Mouse (Mus musculus): ENCODE data around the gene Fam192a. TPM values are rescaled to one million over a fixed set of nuclear protein-coding genes. Genes with fewer than 3 reads are reported as not detected.

The Fam192a gene
- polyA plus RNA-seq, 1 experiment from 2014 or later: 81.0 TPM

DNA sequence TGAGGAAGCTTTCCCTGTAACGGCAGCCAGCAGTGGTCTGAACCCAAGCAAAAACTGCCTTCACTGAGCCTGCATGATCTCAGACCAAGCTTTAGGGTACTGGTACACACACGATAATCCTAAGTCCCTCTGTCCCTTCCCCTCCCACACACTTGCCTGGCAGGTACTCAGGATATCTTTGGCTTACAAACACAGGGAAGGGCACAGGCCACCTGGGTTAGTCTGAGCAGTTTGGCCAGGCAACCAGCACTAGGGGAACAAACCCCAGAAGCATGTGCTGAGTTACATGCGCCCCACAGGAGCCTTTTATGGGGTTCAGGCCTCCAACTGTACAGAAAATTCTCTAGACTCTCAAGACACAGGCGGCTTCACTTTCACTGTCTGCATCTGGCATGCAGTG lies 71.9 kb downstream of the Fam192a start:
- Histone ChIP-seq H3K27me3 (peaks cover 33% of the 10 kb centered on the region), H3K27ac (no peak overlapping the region), H3K36me3 (no peaks in the 10 kb centered on the region), H3K4me1 (peaks cover 10% of the 10 kb centered on the region), H3K4me2 (replicated peaks) (no peak overlapping the region), H3K9me3 (no peaks in the 10 kb centered on the region), H3K9ac (no peak overlapping the region), H3K4me3 (no peak overlapping the region)
- 65% methylated on average over 4 of the region's 4 CpGs for WGBS
- no peak for ATAC-seq (ENCODE audit: insufficient number of reproducible peaks, insufficient read depth, low FRiP score, low TSS enrichment)

GRCm38 (mm10) chr8:94528245-94528644 lies 73.6 kb downstream of the Fam192a start:
- 50% methylated on average over 4 of the region's 4 CpGs for WGBS

GRCm38 (mm10) chr8:94527178-94527577 lies 74.6 kb downstream of the Fam192a start:
- Histone ChIP-seq H3K27ac (no peak overlapping the region), H3K4me2 (replicated peaks) (no peak overlapping the region), H3K36me3 (no peaks in the 10 kb centered on the region), H3K4me1 (peaks cover 5% of the 10 kb centered on the region), H3K9me3 (no peaks in the 10 kb centered on the region), H3K27me3 (peaks cover 8% of the 10 kb centered on the region), H3K4me3 (no peak overlapping the region), H3K9ac (no peak overlapping the region)
- WGBS: 83% methylated on average over 7 of the region's 7 CpGs
- no peak for ATAC-seq (ENCODE audit: insufficient number of reproducible peaks, insufficient read depth, low FRiP score, low TSS enrichment)

More at GRCm38 (mm10) chr8:94528245-94528644, 73.6 kb downstream of the Fam192a start:
- no peak for ATAC-seq (ENCODE audit: insufficient number of reproducible peaks, insufficient read depth, low FRiP score, low TSS enrichment)
- H3K4me1 ChIP-seq: peaks cover 6% of the 10 kb centered on the region
- H3K9me3 ChIP-seq: no peaks in the 10 kb centered on the region
- H3K27me3 ChIP-seq: peaks cover 17% of the 10 kb centered on the region
- no peak overlapping the region for H3K9ac ChIP-seq
- H3K4me2 ChIP-seq (replicated peaks): no peak overlapping the region
- H3K4me3 ChIP-seq: no peak overlapping the region
- no peak overlapping the region for H3K27ac ChIP-seq
- no peaks in the 10 kb centered on the region for H3K36me3 ChIP-seq

DNA sequence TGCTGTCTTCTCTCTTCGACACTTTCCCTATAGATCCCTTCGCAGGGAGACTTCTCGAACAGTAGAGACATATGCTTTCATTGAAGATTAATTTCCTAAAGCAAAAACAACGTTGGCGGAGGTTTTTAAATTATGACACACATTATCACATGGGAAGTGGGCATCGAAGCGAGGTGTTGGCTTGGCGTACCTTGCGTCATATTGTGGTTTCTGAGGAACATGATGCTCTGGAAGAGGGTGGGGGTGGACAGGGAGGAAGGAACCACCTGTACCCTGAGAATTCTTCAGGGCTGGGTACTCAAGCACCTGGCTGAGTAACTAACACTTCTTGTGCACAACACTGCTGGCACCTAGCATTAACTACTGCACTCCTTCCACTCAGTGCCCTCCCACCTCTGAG lies 77.2 kb downstream of the Fam192a start:
- H3K4me2 ChIP-seq (replicated peaks): no peak overlapping the region
- no peaks in the 10 kb centered on the region for H3K4me1 ChIP-seq
- H3K9me3 ChIP-seq: no peaks in the 10 kb centered on the region
- no peaks in the 10 kb centered on the region for H3K36me3 ChIP-seq
- H3K27me3 ChIP-seq: no peaks in the 10 kb centered on the region
- H3K27ac ChIP-seq: no peak overlapping the region
- ATAC-seq (ENCODE audit: insufficient number of reproducible peaks, insufficient read depth, low FRiP score, low TSS enrichment): no peak
- no peak overlapping the region for H3K9ac ChIP-seq
- H3K4me3 ChIP-seq: no peak overlapping the region
- 89% methylated on average over 9 of the region's 9 CpGs for WGBS

Other genes starting within 250 kb of the Fam192a start
- 58.3 and 58.4 TPM in 2 replicates for gene Herpud1, start 215.6 kb downstream of the Fam192a start, polyA plus RNA-seq (2016; fragmentation: Nextera tagmentation; extraction: Ambion mirVana)
- 0.28 TPM in 1 of 2 replicates, not detected in the other for gene Nlrc5, start 167.6 kb downstream of the Fam192a start, polyA plus RNA-seq (2016; fragmentation: Nextera tagmentation; extraction: Ambion mirVana)
- gene Cpne2, start 69.0 kb downstream of the Fam192a start, polyA plus RNA-seq (2016; fragmentation: Nextera tagmentation; extraction: Ambion mirVana): 10.6 and 11.2 TPM in 2 replicates
- 51.1 and 52.0 TPM in 2 replicates for gene Rspry1, start 60 bp downstream of the Fam192a start, polyA plus RNA-seq (2016; fragmentation: Nextera tagmentation; extraction: Ambion mirVana)
- gene Arl2bp, start 64.6 kb upstream of the Fam192a start, polyA plus RNA-seq (2016; fragmentation: Nextera tagmentation; extraction: Ambion mirVana): 162 and 168 TPM in 2 replicates
- gene Pllp, start 94.3 kb upstream of the Fam192a start, polyA plus RNA-seq (2016; fragmentation: Nextera tagmentation; extraction: Ambion mirVana): 2.3 TPM in 2 replicates
- not detected in 2 replicates for gene Ccl22, start 143.6 kb upstream of the Fam192a start, polyA plus RNA-seq (2016; fragmentation: Nextera tagmentation; extraction: Ambion mirVana)
- gene Cx3cl1, start 170.0 kb upstream of the Fam192a start, polyA plus RNA-seq (2016; fragmentation: Nextera tagmentation; extraction: Ambion mirVana): 4.6 and 5.3 TPM in 2 replicates
- gene Ccl17, start 208.5 kb upstream of the Fam192a start, polyA plus RNA-seq (2016; fragmentation: Nextera tagmentation; extraction: Ambion mirVana): not detected in 2 replicates
- gene Coq9, start 236.3 kb upstream of the Fam192a start, polyA plus RNA-seq (2016; fragmentation: Nextera tagmentation; extraction: Ambion mirVana): 61.8 and 66.3 TPM in 2 replicates
- 141 and 144 TPM in 2 replicates for gene Ciapin1, start 236.4 kb upstream of the Fam192a start, polyA plus RNA-seq (2016; fragmentation: Nextera tagmentation; extraction: Ambion mirVana)

Data from embryonic facial prominence, embryonic 12.5 days (tissue).